Mouse (Mus musculus) liver, embryonic 15.5 days (tissue): Measurements from ENCODE around the gene Olfr750. TPM values are rescaled to one million over a fixed set of nuclear protein-coding genes. Genes with fewer than 3 reads are reported as not detected.

Source experiments
- ATAC-seq: fragments of 200-750 bp; cut with Nextera tagmentation; 2 replicates; pipeline ENCODE4 v1.8.0; 2017; ENCODE audit warnings: moderate number of reproducible peaks, mild to moderate bottlenecking, moderate library complexity; ENCODE audit not compliant: insufficient read depth
- H3K27ac ChIP-seq: fragments of 300-500 bp; sonication (generic); replicated peaks from 2 replicates; pipeline ENCODE4 v1.5.1; 2015; ENCODE audit warnings: mild to moderate bottlenecking, inconsistent platforms
- H3K27me3 ChIP-seq: fragments of 300-500 bp; sonication (generic); 2 replicates; pipeline ENCODE4 v1.6.1; 2015; ENCODE audit warnings: mild to moderate bottlenecking, inconsistent platforms
- H3K36me3 ChIP-seq: fragments of 300-500 bp; sonication (generic); replicated peaks from 2 replicates; pipeline ENCODE4 v1.6.1; 2015; ENCODE audit warnings: moderate library complexity, mild to moderate bottlenecking, inconsistent platforms
- H3K4me1 ChIP-seq: fragments of 300-500 bp; sonication (generic); replicated peaks from 2 replicates; pipeline ENCODE4 v1.6.1; 2015; ENCODE audit warnings: inconsistent platforms
- H3K4me2 ChIP-seq: fragments of 300-500 bp; sonication (generic); 2 replicates; pipeline ENCODE4 v1.6.1; 2015; ENCODE audit warnings: moderate library complexity, mild to moderate bottlenecking, inconsistent platforms
- H3K4me3 ChIP-seq: fragments of 300-500 bp; sonication (generic); replicated peaks from 2 replicates; pipeline ENCODE4 v1.5.1; 2015; ENCODE audit warnings: mild to moderate bottlenecking, inconsistent platforms
- H3K9ac ChIP-seq: fragments of 300-500 bp; sonication (generic); 2 replicates; pipeline ENCODE4 v1.6.1; 2015; ENCODE audit warnings: moderate library complexity, mild to moderate bottlenecking, inconsistent platforms
- H3K9me3 ChIP-seq: fragments of 300-500 bp; sonication (generic); replicated peaks from 2 replicates; pipeline ENCODE4 v1.6.1; 2016; ENCODE audit warnings: inconsistent platforms
- WGBS: fragments of 180-500 bp; shearing (Covaris S2); methylation state at CpG from one replicate; pipeline ENCODE4 v1.1.7; 2015; ENCODE audit warnings: mixed read lengths; ENCODE audit not compliant: insufficient replicate concordance; 5-methylcytosine and 5-hydroxymethylcytosine counted together
- polyA plus RNA-seq: library from polyadenylated mRNA; unstranded; fragments of >200 nt; fragmentation: Nextera tagmentation; extraction: Ambion mirVana; gene quantifications from 2 replicates; pipeline ENCODE4 v1.2.1, GENCODE M21; 2015

Gene Olfr750
- polyA plus RNA-seq, 1 experiment from 2014 or later = not detected

- Histone ChIP-seq H3K27ac (no peak overlapping the region), H3K9ac (no peak overlapping the region), H3K4me2 (no peak overlapping the region), H3K36me3 (no peaks in the 10 kb centered on the region), H3K4me1 (no peaks in the 10 kb centered on the region), H3K9me3 (no peaks in the 10 kb centered on the region), H3K27me3 (no peaks in the 10 kb centered on the region), H3K4me3 (no peak overlapping the region)
- 26% methylated on average over 1 of the region's 1 CpGs for WGBS
- ATAC-seq = no peak
Observed at GRCm38 (mm10) chr14:51024820-51025219, 49.4 kb downstream of the Olfr750 start.

GRCm38 (mm10) chr14:51023457-51023856 lies 50.8 kb downstream of the Olfr750 start:
- Histone ChIP-seq H3K9me3 (no peaks in the 10 kb centered on the region), H3K36me3 (no peaks in the 10 kb centered on the region), H3K27me3 (no peaks in the 10 kb centered on the region), H3K9ac (no peak overlapping the region), H3K27ac (no peak overlapping the region), H3K4me1 (no peaks in the 10 kb centered on the region), H3K4me2 (no peak overlapping the region), H3K4me3 (no peak overlapping the region)
- 68% methylated on average over 4 of the region's 4 CpGs for whole genome bisulfite sequencing
- ATAC-seq = no peak

- no peaks in the 10 kb centered on the region for H3K9me3 ChIP-seq
- H3K4me3 ChIP-seq = no peak overlapping the region
- ATAC-seq = no peak
- H3K27me3 ChIP-seq = no peaks in the 10 kb centered on the region
- H3K9ac ChIP-seq = no peak overlapping the region
- H3K27ac ChIP-seq = no peak overlapping the region
- H3K36me3 ChIP-seq = no peaks in the 10 kb centered on the region
- no peaks in the 10 kb centered on the region for H3K4me1 ChIP-seq
- no peak overlapping the region for H3K4me2 ChIP-seq
- 59% methylated on average over 3 of the region's 3 CpGs for WGBS
Observed at GRCm38 (mm10) chr14:51017256-51017655, 57.0 kb downstream of the Olfr750 start.

Other genes with a start within 250 kb of the Olfr750 start
- 3.8 and 4.3 TPM in 2 replicates for gene Tep1, start 203.9 kb downstream of the Olfr750 start, polyA plus RNA-seq
- 0.13 and 0.20 TPM in 2 replicates for gene Klhl33, start 176.9 kb downstream of the Olfr750 start, polyA plus RNA-seq
- 54.7 and 57.7 TPM in 2 replicates for gene Osgep, start 149.5 kb downstream of the Olfr750 start, polyA plus RNA-seq
- 61.4 and 70.5 TPM in 2 replicates for gene Apex1, start 149.5 kb downstream of the Olfr750 start, polyA plus RNA-seq
- 23.0 and 24.5 TPM in 2 replicates for gene Pip4p1, start 143.6 kb downstream of the Olfr750 start, polyA plus RNA-seq
- 80.6 and 83.3 TPM in 2 replicates for gene Pnp, start 143.4 kb downstream of the Olfr750 start, polyA plus RNA-seq
- not detected in 2 replicates for gene Gm49342, start 129.9 kb downstream of the Olfr750 start, polyA plus RNA-seq
- gene Pnp2, start 118.4 kb downstream of the Olfr750 start, polyA plus RNA-seq = 9.8 and 10.0 TPM in 2 replicates
- gene Rnase10, start 66.7 kb downstream of the Olfr750 start, polyA plus RNA-seq = 0.07 TPM in 1 of 2 replicates, not detected in the other
- gene Rnase9, start 32.6 kb downstream of the Olfr750 start, polyA plus RNA-seq = not detected in 2 replicates
- gene Rnase11, start 24.3 kb downstream of the Olfr750 start, polyA plus RNA-seq = not detected in 2 replicates
- 1.2 and 1.7 TPM in 2 replicates for gene Rnase12, start 16.8 kb downstream of the Olfr750 start, polyA plus RNA-seq
- gene Rnase4, start 16.6 kb upstream of the Olfr750 start, polyA plus RNA-seq = 23.0 and 23.7 TPM in 2 replicates
- gene Ang, start 16.7 kb upstream of the Olfr750 start, polyA plus RNA-seq = 6.8 and 7.4 TPM in 2 replicates
- gene Eddm3b, start 40.0 kb upstream of the Olfr750 start, polyA plus RNA-seq = not detected in 2 replicates
- gene Rnase6, start 49.5 kb upstream of the Olfr750 start, polyA plus RNA-seq = 3.3 and 5.1 TPM in 2 replicates
- gene Rnase1, start 72.3 kb upstream of the Olfr750 start, polyA plus RNA-seq = 0.12 and 0.39 TPM in 2 replicates
- gene Rnase2b, start 87.8 kb upstream of the Olfr750 start, polyA plus RNA-seq = not detected in 2 replicates
- gene Ang2, start 124.7 kb upstream of the Olfr750 start, polyA plus RNA-seq = not detected in 2 replicates
- not detected in 2 replicates for gene Ear14, start 129.0 kb upstream of the Olfr750 start, polyA plus RNA-seq
- not detected in 2 replicates for gene Rnase2a, start 181.7 kb upstream of the Olfr750 start, polyA plus RNA-seq